Mouse (Mus musculus) left cerebral cortex, postnatal 36 days (tissue): Measurements from ENCODE around the gene Prkcg. TPM values are rescaled to one million over a fixed set of nuclear protein-coding genes. Genes with fewer than 3 reads are reported as not detected.

Experiments
- DNase-seq, 2 experiments: peaks; one replicate each; pipeline ENCODE4 v3.0.0; 2021 to 2022; ENCODE audit warnings: low spot score in 2 of 2, mixed read lengths in 1 of 2
- intact Hi-C: fragments of 180-260 bp; cut with DNase I; formaldehyde crosslinking; loops from one replicate; pipeline ENCODE4 v1.15.1; 2025
- total RNA-seq, 2 experiments: library from RNA; stranded (reverse); gene quantifications; 2 replicates each; pipeline ENCODE4 v1.2.3; 2021

Gene Prkcg
- total RNA-seq, 2 experiments from 2014 or later, result 257 to 278 TPM

GRCm38 (mm10) chr7:3308646-3309045 is 19.7 kb downstream of the Prkcg start:
- no peak for DNase-seq
- intact Hi-C loops, result no loop called here

DNA sequence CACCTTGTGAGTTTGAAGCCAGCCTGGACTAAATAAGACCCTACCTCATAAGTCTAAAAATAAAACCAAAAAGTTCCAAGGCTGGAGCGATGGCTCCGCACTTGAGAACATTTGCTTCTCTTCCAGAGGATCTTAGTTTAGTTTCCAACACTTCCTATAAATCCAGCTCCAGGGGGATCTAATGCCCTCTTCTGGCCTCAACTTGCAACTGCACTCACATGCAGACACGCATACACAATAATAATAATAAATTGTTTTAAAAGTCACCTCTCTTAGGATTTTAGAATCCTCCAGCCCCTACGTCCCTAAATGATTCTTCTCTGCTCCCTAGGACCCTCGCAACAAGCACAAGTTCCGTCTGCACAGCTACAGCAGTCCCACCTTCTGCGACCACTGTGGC is 21.3 kb downstream of the Prkcg start:
- intact Hi-C loops, result no loop called here
- DNase-seq, result no peak

DNA sequence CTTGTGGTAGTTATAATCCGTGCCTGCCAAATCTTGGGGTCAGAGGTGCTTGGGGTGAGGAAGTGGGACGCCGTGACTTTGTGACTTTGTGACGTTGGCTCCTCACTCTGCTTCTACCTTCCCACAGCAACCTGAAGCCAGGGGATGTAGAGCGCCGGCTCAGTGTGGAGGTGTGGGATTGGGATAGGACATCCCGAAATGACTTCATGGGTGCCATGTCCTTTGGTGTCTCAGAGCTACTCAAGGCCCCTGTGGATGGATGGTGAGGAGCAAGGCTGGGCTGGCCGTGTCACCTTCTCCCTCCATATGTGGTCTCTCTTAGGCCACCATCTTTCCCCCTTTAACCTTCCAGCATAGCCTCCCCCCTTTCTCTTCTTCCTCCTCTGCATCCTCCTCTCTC is 24.6 kb downstream of the Prkcg start:
- no peak for DNase-seq
- intact Hi-C loops, result no loop called here

- intact Hi-C loops, result no loop called here
- no peak for DNase-seq
Observed at GRCm38 (mm10) chr7:3314121-3314520, 25.1 kb downstream of the Prkcg start.

DNA sequence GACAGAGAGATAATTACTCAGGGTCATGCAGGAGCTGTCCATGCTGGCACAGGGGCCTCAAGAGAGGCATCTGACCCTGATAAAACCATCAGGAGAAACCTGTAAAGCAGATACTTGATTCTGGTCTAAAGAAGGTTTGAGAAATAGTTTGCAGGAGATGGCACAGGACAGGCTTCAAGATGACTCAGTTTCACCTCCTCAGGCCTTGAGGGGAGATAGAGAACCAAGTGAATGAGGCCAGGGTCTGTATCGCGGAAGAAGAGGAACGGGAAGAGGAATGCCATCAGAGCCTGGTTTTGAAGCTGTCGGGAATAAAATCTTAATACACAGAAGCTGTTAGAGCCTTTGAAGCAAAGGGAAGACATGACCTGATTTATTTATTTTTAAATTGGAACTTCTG is 28.7 kb downstream of the Prkcg start:
- DNase-seq, result no peak
- intact Hi-C loops, result no loop called here

GRCm38 (mm10) chr7:3320856-3321255 is 31.9 kb downstream of the Prkcg start:
- intact Hi-C loops, result no loop called here

GRCm38 (mm10) chr7:3323826-3324225 is 34.8 kb downstream of the Prkcg start:
- no peak for DNase-seq
- intact Hi-C loops, result no loop called here

More at GRCm38 (mm10) chr7:3320856-3321255, 31.9 kb downstream of the Prkcg start:
- no peak for DNase-seq

DNA sequence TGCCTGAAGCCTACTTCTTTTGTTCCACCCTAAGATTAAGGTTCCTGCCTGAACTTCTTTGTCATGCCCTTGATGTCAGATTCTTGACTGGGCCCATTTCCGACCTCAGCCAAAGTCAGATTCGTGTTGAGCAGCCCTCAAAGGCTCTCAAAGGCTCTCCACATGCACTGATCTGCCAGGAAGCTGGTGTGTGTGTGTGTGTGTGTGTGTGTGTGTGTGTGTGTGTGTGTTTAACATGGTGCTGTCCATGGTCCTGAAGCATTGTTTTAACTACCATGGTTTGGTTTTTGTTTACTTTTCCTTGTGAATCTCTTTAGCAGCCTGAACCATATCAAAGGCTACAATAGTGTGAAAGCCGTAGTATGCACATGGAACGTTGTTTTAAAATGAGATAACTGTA is 39.0 kb downstream of the Prkcg start:
- intact Hi-C loops, result no loop called here
- DNase-seq, result no peak

DNA sequence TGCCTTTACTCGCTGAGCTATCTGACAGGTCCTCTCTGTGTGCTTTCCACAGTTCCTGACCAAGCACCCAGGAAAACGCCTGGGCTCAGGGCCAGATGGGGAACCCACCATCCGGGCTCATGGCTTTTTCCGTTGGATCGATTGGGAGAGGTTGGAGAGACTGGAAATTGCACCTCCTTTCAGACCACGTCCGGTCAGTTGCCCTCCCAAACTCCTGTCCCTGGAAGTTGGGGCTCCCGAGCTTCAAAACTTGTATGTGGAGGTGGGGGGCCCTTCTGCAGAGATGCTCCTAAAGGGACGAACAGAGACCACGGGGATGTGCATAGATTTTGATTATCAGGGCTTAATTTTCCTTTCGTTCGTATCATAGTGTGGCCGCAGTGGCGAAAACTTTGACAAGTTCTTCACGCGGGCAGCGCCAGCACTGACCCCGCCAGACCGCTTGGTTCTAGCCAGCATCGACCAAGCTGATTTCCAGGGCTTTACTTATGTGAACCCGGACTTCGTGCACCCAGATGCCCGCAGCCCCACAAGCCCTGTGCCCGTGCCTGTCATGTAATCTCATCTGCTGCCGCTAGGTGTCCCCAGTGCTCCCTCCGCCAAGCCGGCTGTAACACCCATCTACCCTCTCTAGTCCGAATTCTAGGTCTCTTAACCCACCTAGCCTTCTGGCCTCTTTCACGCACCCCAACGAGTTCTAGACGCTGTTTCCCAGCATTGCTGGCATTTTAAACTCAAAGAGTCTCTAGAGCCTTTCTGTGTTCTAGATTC is 41.0 kb downstream of the Prkcg start:
- peak; percentile 84 for DNase-seq
- intact Hi-C loops, result loop anchor here (2.0 to 10.0 kb wide), 3 partner anchors 27 to 119 kb away; partner anchors contain the start of gene Cacng8

- DNase-seq, result no peak
- intact Hi-C loops, result loop anchor here (2.0 to 10.0 kb wide), 3 partner anchors 28 to 118 kb away; partner anchors contain the start of gene Cacng8
Observed at GRCm38 (mm10) chr7:3331171-3331570, 42.2 kb downstream of the Prkcg start.

DNA sequence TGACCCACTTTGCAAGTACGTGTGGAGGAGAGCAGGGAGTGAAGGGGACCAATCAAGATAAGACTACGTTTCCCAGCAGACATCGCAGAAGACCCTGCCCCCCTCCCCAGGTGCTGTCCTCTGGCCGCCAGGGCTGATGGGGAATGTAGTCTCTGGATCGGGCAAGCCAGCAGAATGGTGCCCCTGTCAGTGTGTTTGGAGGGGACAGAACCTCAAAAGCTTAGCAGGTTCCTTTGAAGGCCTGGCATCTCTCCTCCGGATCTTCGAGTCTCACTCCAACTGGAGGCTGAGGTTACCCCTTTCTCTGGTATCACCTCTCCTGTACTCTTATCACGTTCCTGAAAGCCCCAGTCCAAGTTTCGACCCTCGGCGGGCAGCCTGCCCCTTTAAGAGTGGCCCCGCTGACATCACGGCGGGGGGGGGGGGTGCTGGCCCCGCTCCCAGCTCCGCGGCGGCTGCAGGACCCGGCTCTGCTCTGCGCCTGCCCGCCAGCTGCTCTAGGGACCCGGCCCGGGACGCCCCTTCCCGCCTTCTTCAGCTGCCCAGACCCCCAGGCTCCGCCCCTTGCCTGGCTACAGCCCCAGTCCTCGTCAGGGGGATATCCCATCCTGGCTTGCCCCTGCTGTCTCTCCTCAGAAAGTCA is 42.7 kb downstream of the Prkcg start:
- intact Hi-C loops, result loop anchor here (2.0 to 10.0 kb wide), 3 partner anchors 29 to 117 kb away; partner anchors contain the start of gene Cacng8
- DNase-seq, result peak; percentile 86 to 87

DNA sequence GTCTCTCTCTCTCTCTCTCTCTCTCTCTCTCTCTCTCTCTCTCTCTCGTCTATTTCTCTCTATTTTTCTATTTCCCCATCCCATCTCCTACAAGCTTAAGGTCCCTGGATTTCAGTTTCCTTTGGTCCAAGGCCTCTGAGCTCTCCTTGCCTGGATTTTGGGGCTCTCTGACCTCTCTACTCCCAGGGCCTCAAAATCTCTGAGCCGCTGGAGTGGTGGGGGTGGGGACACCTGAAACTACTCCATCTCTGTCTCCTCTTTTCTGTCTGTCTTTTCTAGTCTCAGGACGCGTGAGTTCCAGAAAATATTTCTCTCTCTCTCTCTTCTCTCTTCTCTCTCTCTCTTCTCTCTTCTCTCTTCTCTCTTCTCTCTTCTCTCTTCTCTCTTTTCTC is 43.2 kb downstream of the Prkcg start:
- intact Hi-C loops, result loop anchor here (10.0 kb wide), 1 partner anchor 63 kb away; the partner anchor contains the start of gene Cacng8
- DNase-seq, result no peak

- peak; percentile 50 to 66 for DNase-seq
- intact Hi-C loops, result loop anchor here (10.0 kb wide), 1 partner anchor 62 kb away; the partner anchor contains the start of gene Cacng8
Observed at GRCm38 (mm10) chr7:3332619-3333521, 43.9 kb downstream of the Prkcg start, which contains the start of gene Cacng7. Gene Cacng7, plus strand, starts transcription at chr7:3332955.

GRCm38 (mm10) chr7:3333542-3333941 is 44.6 kb downstream of the Prkcg start:
- DNase-seq, result no peak
- intact Hi-C loops, result loop anchor here (10.0 kb wide), 1 partner anchor 61 kb away; the partner anchor contains the start of gene Cacng8

GRCm38 (mm10) chr7:3336412-3336811 is 47.4 kb downstream of the Prkcg start:
- intact Hi-C loops, result loop anchor here (10.0 kb wide), 1 partner anchor 58 kb away; the partner anchor contains the start of gene Cacng8
- DNase-seq, result no peak

GRCm38 (mm10) chr7:3338286-3338935 is 49.4 kb downstream of the Prkcg start:
- intact Hi-C loops, result loop anchor here (10.0 kb wide), 1 partner anchor 56 kb away; the partner anchor contains the start of gene Cacng8

DNA sequence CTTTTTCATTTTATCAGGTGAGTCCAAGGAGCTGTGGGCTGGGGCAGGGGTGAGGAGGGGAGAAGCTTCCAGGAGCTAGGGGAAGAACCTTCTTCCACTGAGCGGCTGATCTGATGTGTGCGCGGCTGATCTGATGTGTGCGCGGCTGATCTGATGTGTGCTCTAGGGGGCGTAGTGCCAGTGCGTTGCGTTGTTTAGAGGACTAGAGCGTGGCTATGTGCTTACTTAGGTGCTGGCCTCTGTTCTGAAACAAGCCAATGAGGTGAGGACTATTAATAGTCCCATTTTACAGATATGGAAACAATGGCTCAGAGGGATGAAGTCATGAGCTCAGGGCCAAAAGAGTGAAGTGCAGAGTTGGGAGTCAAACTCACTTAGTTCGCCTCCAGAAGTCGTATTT is 50.0 kb downstream of the Prkcg start:
- intact Hi-C loops, result loop anchor here (10.0 kb wide), 1 partner anchor 56 kb away; the partner anchor contains the start of gene Cacng8
- no peak for DNase-seq

More at GRCm38 (mm10) chr7:3338286-3338935, 49.4 kb downstream of the Prkcg start:
- DNase-seq, result no peak

DNA sequence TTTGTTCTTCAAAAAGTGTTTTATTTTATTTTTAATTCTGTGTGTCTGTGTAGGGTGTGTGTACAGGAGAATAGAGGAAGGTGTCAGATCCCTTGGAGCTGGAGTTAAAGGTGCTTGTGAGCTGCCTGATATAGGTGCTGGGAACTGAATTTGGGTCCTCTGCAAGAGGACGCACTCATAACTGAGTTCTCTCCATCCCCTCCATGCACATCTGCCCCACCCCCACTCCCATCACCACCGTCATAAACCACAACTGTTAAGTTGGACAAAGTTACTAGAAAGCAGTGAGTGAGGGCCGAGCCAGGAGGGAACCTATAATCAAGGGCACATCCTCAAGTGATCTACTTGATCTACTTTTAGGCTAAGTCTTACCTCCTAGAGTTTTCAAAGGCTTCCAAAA is 54.9 kb downstream of the Prkcg start:
- DNase-seq, result no peak
- intact Hi-C loops, result no loop called here

DNA sequence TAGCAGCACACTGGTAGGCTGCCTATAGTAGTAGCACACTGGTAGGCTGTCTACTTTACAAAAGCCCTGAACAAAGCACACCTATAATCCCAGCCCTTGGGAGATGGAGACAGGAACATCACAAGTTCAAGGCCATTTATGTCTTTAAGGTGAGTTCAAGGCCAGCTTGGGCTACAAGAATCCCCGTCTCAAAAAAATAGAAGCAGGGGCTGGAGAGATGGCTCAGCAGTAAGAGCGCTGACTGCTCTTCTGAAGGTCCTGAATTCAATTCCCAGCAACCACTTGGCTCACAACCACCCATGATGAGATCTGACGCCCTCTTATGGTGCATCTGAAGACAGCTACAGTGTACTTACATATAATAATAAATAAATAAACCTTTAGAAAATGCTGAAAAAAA is 56.3 kb downstream of the Prkcg start:
- intact Hi-C loops, result no loop called here
- no peak for DNase-seq
